Mouse (Mus musculus) ZHBTc4 (cell line): ENCODE measurements around the gene 4932415D10Rik.

Source experiments
- DNase-seq: peaks from one replicate; pipeline ENCODE4 v3.0.0-alpha.2; 2011; ENCODE audit warnings: low read depth, low spot score

4932415D10Rik gene

GRCm38 (mm10) chr10:82316482-82316881 lies at the start of gene 4932415D10Rik:
4932415D10Rik (minus strand) TSS chr10:82316582.
- DNase-seq: no peak

- DNase-seq: peak; percentile 65
Measured at GRCm38 (mm10) chr10:82361911-82362310, 45.5 kb upstream of the 4932415D10Rik start.

GRCm38 (mm10) chr10:82355401-82355800 lies 39.0 kb upstream of the 4932415D10Rik start:
- DNase-seq: peak; percentile 51

DNA sequence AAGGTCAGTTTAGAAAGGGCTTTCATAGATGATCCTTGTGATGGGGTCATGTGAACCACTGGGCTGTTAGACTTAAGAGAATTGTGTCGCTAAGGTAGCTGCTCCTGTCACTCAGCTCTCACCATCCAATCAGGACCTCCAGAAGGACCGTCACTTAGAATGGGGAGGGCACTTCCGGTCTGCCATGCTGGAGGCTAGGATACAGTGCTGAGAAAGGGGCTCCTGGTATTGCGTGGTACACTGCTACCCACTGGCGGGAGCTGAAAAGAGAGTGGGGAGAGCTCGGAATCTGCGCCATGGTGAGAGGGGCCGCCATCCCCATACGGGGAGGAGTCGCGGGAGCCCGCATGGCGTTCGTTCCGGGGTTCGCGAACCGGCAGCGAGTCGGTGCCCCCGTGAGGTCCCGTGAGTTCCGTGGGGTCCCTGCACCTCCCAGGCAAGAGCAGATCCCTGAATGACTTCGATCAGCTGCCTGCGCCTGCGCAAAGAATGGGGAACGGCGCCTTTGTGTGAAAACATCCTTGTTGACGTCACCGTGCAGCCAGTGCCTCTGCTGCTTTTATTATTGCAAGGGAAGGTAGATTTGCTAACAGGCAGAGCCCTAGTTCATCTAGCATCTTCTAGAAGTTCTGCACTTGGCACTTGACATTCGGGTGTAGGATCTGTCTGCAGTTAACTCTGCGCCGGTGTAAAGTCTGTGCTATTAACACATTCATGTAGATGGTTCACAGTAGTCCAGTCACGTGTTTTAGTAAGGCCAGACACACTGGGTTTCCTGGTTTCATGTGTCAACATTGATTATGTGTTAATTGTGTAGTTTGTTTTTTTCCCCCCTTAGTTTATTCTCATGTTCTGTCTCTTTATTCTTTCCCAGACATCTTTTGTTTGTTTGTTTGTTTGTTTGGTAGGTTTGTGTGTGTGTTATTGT lies 38.0 kb upstream of the 4932415D10Rik start, which contains the start of gene Gm4924:
TSS of gene Gm4924 (plus strand) at position 173 of the 928 bp plus-strand sequence.
- DNase-seq: peak; percentile 94

DNA sequence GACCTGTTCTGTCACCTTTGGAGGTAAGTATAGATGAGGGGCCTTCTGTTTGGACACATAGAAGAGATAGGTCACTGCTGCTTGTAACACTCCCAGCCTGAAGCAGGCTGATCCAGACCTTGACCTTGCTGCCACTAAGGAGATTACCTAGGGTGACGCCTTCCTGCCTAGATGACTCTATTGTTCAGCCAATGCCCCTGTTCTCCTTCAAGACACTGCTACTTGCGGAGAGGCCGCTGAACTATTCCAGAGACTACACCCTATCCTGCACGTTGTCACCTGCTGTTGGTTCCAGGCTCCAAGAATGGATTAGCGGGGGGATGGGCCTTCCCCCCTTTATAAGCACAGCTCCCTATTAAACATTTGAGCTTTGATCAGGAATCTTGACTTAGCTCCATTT lies 13.4 kb upstream of the 4932415D10Rik start:
- peak; percentile 37 for DNase-seq

DNA sequence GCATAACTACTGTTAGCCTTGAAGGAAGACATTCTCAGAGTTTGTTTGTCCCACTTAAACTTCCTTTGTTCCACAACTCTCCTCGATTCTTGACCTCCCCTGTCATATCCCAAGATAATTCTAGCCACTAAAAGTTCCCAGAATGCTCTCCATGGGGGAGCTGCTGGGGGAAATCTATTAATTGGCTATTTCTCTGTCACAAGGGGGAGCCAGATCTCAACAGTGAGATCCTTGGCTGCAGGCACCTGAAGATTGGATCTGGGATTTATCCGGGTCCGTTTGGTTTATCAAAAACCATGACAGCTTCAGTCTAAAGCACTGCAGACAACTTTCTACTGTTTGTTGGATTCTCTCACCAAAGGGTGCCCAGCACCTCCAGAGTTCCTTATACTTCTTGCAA lies 3.8 kb upstream of the 4932415D10Rik start:
- peak; percentile 35 for DNase-seq

GRCm38 (mm10) chr10:82296440-82296839 lies 19.9 kb downstream of the 4932415D10Rik start:
- peak; percentile 6 for DNase-seq

GRCm38 (mm10) chr10:82257331-82257730 lies 59.1 kb downstream of the 4932415D10Rik start:
- peak; percentile 34 for DNase-seq

DNA sequence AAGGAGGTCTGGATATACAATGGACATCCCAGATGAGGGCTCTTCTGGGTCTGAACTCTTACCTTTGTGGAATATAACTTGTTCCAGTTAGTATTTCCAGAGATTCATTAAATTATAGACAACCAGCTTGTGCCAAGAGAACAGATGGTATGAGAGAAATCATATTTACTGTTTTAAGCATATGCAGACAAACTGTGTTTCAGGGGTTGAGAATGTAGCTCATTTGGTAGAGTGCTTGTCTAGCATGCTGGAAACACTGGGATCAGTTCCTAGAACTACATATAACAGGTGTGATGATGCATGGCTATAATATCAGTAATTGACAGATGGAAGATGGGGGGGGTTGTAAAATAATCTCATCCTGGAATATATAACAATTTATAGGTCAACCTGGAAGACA lies 71.4 kb downstream of the 4932415D10Rik start:
- DNase-seq: no peak

DNA sequence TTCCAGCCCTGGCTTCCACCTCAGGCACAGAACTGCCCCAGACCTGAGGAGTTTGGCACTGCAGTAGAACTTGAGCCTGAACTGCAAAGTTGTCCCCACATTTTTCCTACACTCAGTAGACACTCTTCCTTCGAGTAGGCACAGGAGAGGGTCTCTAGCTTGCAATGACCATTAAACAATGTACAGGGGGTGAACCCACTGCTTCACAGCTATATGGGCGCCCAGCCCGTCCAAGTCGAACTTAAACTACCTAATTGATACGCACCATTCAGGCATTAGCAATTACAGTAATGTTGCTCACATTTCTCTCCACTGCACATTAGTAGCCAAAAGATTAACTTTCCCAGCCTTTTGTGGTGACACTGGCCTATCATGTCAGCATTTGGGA lies 75.0 kb downstream of the 4932415D10Rik start:
- no peak for DNase-seq

- DNase-seq: peak; percentile 94
Measured at GRCm38 (mm10) chr10:82240742-82241400, 75.5 kb downstream of the 4932415D10Rik start, which contains the start of gene Zfp938. Zfp938 (minus strand) TSS chr10:82241280.
